Mouse (Mus musculus) heart, postnatal 10 days (tissue): ENCODE results near the gene Gm45716. TPM values are rescaled to one million over a fixed set of nuclear protein-coding genes. Genes with fewer than 3 reads are reported as not detected.

Experiments used
- DNase-seq, 2 experiments: peaks; one replicate each; pipeline ENCODE4 v3.0.0; 2021
- intact Hi-C: fragments of 180-260 bp; cut with DNase I; formaldehyde crosslinking; loops from one replicate; pipeline ENCODE4 v1.15.1; 2025
- total RNA-seq, 2 experiments: library from RNA; stranded (reverse); gene quantifications; 2 replicates each; pipeline ENCODE4 v1.2.3; 2021

Gene Gm45716
- total RNA-seq = 10 to 100 TPM; 22.4 to 23.2 TPM

- DNase-seq = no peak
- intact Hi-C loops = loop anchor here (5.0 kb wide), 1 partner anchor 45 kb away; no protein-coding TSS in a partner anchor
Observed at GRCm38 (mm10) chr11:90187441-90187840, at the start of gene Gm45716. Gene Gm45716, plus strand, starts transcription at chr11:90187683.

- intact Hi-C loops = no loop called here
- peak; percentile 85 to 86 for DNase-seq
Observed at GRCm38 (mm10) chr11:90142393-90142792, 45.1 kb upstream of the Gm45716 start.

- intact Hi-C loops = no loop called here
- DNase-seq = peak; percentile 46 to 48
Observed at GRCm38 (mm10) chr11:90142936-90143335, 44.5 kb upstream of the Gm45716 start.

- peak; percentile 41 to 42 for DNase-seq
Observed at GRCm38 (mm10) chr11:90146086-90146860, 41.2 kb upstream of the Gm45716 start.

GRCm38 (mm10) chr11:90155066-90155465 lies 32.4 kb upstream of the Gm45716 start:
- DNase-seq = no peak
- intact Hi-C loops = loop anchor here (1.0 kb wide), 1 partner anchor 8 kb away; no protein-coding TSS in a partner anchor

More at GRCm38 (mm10) chr11:90146086-90146860, 41.2 kb upstream of the Gm45716 start:
- intact Hi-C loops = no loop called here

GRCm38 (mm10) chr11:90155466-90155865 lies 32.0 kb upstream of the Gm45716 start:
- no peak for DNase-seq
- intact Hi-C loops = loop anchor here (1.0 kb wide), 1 partner anchor 8 kb away; no protein-coding TSS in a partner anchor

- DNase-seq = peak; percentile 33 to 64
- intact Hi-C loops = loop anchor here (5.0 kb wide), 1 partner anchor 60 kb away; no protein-coding TSS in a partner anchor
Observed at GRCm38 (mm10) chr11:90167771-90168170, 19.7 kb upstream of the Gm45716 start.

GRCm38 (mm10) chr11:90168338-90169065 lies 19.0 kb upstream of the Gm45716 start:
- DNase-seq = peak; percentile 13 to 41
- intact Hi-C loops = loop anchor here (1.0 to 5.0 kb wide), 2 partner anchors 61 to 130 kb away; no protein-coding TSS in a partner anchor

GRCm38 (mm10) chr11:90169200-90170013 lies 18.1 kb upstream of the Gm45716 start:
- intact Hi-C loops = loop anchor here (1.0 to 5.0 kb wide), 5 partner anchors 62 to 232 kb away; no protein-coding TSS in a partner anchor

GRCm38 (mm10) chr11:90170014-90170320 lies 17.5 kb upstream of the Gm45716 start:
- DNase-seq = peak; percentile 64 to 72
- intact Hi-C loops = loop anchor here (1.0 to 5.0 kb wide), 3 partner anchors 151 to 233 kb away; no protein-coding TSS in a partner anchor

More at GRCm38 (mm10) chr11:90169200-90170013, 18.1 kb upstream of the Gm45716 start:
- peak; percentile 13 to 24 for DNase-seq

GRCm38 (mm10) chr11:90172331-90172730 lies 15.2 kb upstream of the Gm45716 start:
- intact Hi-C loops = loop anchor here (5.0 kb wide), 1 partner anchor 235 kb away; no protein-coding TSS in a partner anchor
- DNase-seq = no peak

GRCm38 (mm10) chr11:90175634-90176300 lies 11.7 kb upstream of the Gm45716 start:
- DNase-seq = no peak
- intact Hi-C loops = no loop called here

GRCm38 (mm10) chr11:90177389-90177788 lies 10.1 kb upstream of the Gm45716 start:
- no peak for DNase-seq
- intact Hi-C loops = no loop called here

GRCm38 (mm10) chr11:90183361-90183760 lies 4.1 kb upstream of the Gm45716 start:
- DNase-seq = peak; percentile 55 to 65
- intact Hi-C loops = loop anchor here (5.0 kb wide), 2 partner anchors 124 to 209 kb away; partner anchors contain the start of gene Hlf

- intact Hi-C loops = loop anchor here (1.0 to 5.0 kb wide), 5 partner anchors 48 to 434 kb away; partner anchors contain the start of genes Hlf and Mmd
- peak; percentile 12 to 17 for DNase-seq
Observed at GRCm38 (mm10) chr11:90184756-90185155, 2.7 kb upstream of the Gm45716 start.

- no peak for DNase-seq
- intact Hi-C loops = no loop called here
Observed at GRCm38 (mm10) chr11:90190156-90190555, 2.7 kb downstream of the Gm45716 start.

- intact Hi-C loops = no loop called here
- DNase-seq = no peak
Observed at GRCm38 (mm10) chr11:90194946-90195345, 7.5 kb downstream of the Gm45716 start.

GRCm38 (mm10) chr11:90195756-90196520 lies 8.5 kb downstream of the Gm45716 start:
- DNase-seq = no peak
- intact Hi-C loops = no loop called here
